Mouse (Mus musculus) ovary, postnatal 10 days (tissue): ENCODE measurements around the gene Pfkm.

Experiments
- DNase-seq: peaks from one replicate; pipeline ENCODE4 v3.0.0; 2022; ENCODE audit warnings: low spot score

The Pfkm gene

DNA sequence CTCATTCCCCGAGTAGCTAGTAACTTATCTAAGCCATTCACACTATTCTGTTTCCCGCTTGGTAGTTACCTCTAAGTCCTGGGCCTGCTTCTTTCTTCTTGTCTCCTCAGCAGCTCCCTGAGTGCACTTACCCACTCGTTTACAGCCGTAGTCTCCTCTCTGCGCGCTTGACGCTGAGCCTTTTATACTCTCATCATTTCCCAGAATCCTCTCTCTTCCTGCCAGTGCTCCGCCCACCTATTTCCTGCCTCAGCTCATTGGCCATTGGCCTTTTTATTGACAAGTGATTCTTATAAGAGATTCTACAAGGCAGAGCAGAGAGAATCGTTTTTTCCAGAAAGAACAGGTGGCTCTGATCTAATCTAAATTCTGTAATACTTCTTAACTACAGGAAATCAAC lies 6.1 kb downstream of the Pfkm start:
- no peak for DNase-seq

DNA sequence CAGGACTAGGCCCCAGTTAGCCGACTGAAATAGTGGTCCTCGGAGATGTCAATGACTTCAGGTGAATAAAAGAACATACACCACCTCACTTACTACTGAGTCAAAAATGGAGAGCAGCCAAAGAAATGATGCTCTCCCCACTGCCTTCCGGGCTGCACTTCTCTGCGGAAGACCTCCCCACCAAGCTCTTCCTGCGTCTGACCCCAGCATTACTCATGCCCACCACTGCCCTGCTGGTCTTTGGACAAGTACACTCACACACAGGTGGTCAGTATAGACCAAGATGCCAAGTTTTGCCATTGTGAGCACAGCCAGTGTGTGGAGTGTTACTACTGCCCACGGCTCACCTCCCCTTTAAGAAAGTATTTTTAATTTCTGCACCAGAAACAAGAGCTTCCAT lies 10.0 kb downstream of the Pfkm start:
- DNase-seq = no peak

DNA sequence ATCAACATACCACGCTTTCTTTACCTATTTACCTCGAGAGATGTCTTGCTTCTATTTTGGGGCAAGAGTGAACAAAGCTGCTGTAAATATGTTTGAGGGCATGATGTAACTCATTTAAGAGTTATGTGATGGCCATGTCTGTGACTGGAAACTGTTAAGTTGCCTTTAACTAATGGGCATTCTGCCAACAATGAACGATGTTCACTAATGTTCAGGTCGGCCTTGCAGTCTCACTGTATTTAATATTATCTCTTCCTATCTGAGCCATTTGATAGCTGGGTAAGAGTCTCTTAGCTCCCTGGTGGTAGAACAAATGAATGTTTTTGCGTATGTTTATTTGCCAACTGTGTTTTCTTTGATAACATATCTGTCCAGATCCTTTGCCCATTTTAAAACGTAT lies 14.1 kb downstream of the Pfkm start:
- DNase-seq = no peak

DNA sequence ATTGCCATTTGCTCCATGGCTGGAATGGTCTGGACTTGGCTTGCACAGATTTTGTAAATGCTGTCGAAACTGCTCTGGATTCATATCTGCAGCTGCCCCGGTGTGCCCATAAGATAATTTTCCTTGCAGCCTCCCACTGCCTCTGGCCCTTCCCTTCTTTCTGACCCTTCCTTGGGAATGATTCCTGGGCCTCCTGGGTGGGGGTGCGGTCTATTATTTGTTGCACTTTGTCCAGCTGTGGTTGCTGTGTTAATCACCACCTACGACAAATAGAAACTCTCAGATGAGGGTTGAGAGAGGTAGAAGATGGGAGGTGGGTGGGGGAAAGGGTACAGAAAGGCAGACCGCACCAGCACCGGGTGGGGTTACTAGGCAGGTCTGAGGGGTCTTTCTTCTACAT lies 14.8 kb downstream of the Pfkm start:
- DNase-seq = no peak

DNA sequence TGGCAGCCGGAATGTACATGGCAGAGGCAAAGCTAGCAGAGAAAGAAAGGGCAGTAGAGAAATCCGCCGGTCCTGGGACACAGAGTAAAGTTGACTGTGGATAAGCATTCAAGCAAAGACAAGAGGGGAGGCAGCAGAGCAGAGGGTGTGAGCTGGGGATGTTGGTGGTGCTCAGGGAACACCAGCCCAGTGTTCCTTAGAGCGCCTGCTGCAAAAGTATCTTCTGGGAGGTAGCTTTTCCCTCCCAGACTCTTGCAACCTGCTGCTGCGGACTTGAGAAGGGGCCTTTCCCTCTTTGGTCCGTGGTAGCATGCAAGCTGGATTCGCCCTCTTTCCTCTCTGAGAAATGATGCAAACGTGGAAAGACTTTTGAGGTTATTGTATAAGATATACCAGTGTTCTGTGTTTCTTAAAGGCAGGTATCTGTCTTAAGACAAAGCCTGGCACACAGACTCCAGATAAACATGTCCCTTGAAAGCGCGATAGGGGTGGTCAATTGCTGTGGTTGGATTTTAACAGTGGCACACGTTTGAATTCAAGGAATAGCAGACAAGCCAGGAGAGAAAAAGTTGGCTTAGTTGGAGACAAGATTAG lies 15.4 kb downstream of the Pfkm start:
- DNase-seq = no peak

DNA sequence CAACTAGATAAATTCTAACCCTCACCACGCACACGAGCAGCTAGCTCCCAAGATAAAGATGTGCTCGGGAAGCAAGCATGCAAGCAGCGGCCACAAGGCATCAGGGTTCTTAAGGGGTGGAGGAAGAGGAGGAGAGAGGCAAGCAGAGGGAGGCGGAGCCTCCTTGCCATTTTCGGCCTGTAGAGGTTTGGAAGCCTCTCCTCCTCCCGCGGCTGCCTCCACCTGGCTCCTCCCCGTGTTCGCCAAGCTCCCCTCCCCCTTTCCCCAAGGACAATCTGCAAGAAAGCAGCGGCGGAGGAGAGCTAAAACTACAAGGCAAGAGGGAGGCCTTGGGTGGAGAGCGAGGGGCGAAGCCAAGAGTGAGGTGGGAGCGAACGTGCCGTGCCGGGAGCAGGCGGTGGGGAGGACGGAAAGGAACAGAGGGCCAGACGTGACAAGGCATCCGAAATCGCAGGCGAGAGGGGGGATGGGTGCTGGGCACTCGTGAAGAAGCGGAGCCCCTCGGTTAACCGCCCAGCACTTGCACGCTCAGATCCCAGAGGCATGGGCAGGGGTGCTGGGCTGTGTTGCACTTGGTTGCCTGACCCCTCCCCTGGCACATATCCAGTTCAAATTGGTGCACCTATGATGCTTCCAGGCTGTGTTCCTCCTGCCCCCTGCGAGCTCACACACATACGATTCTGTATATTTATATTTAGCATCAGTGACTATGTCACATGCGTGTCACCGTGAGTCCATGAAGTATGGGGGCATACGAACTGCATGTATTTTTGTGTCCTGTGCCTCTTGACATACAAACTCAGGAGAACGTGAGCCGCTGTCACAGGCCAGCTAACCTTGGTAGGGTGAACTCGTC lies 16.1 kb downstream of the Pfkm start:
- DNase-seq = peak; percentile 68

- DNase-seq = no peak
Measured at GRCm38 (mm10) chr15:98111791-98112190, 19.4 kb downstream of the Pfkm start.

GRCm38 (mm10) chr15:98114098-98114851 lies 21.9 kb downstream of the Pfkm start:
- DNase-seq = no peak

GRCm38 (mm10) chr15:98114852-98115778 lies 22.7 kb downstream of the Pfkm start:
- no peak for DNase-seq

DNA sequence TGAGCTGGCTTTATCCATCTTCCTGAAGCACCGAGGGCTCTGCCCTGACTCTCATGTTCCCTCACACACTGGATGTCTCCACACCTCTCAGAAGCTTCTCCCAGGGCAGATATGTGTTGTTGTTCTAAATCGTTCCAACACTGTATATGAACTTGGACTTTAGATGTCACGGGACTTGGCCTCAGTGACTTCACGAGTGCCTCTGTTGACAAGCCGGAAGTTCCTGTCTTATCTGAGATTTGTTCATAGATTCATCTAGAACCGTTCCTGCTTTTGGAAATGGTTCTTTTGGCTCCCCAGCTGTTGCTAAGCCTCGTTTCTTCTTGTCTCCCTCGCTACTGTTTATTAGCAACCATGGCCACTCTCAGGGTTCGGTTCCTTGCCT lies 23.4 kb downstream of the Pfkm start:
- DNase-seq = no peak

DNA sequence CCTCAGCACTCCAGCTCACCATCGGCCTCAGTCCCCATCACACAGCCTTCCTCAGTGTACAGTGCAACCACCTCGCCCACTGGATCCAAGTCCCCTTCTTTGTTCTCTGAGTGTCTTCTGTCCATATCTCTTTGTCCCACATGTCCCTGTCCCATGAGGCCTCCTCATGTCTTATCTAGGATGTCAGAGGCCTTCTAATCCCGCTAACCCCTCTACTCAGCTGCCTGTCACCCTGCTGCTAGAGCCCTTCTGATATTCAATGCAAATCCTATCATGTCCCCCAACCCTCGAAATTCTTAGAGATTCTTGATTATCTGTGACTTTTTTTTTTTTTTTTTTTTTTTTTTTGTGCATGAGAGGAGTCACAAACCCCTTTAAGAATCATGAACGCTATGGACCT lies 23.9 kb downstream of the Pfkm start:
- no peak for DNase-seq

DNA sequence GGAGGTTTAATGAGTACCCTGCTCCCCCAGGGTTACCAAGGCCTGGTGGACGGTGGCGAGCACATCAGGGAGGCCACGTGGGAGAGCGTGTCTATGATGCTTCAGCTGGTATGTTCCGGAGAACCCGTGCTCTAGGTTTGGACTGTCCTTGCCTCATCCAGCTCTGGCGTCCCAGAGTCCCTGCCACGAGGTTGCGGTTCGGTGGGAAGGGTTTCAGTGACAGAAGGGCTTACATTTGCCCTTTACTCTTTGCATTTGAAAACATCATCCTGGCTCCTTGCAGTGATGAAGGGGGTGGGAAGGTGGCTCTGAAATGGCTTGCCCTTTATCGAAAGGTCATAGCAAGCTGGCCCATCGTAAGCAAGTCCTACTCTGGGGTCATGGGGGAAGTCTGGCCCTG lies 27.0 kb downstream of the Pfkm start:
- DNase-seq = no peak

GRCm38 (mm10) chr15:98120831-98121230 lies 28.4 kb downstream of the Pfkm start:
- no peak for DNase-seq

DNA sequence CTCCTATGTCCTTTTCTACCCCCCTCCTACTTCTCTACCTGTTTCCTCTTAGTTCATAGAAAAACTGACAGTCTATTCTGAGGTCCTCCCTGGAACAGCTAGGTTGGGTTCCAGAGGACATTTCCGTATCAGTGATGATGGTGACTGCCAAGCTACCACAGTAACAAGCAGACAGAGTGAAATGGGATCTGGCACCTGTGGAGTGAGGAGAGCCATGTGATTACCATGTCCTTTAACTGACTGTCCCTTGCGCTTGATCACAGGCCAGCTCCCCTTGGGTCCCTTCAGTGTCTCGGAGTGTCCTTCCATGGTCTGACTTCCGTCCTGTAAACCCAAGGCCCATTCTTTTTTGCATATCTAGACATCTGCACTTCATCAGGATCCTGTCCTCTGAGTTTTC lies 38.6 kb downstream of the Pfkm start:
- DNase-seq = no peak

GRCm38 (mm10) chr15:98131451-98131850 lies 39.1 kb downstream of the Pfkm start:
- DNase-seq = no peak

GRCm38 (mm10) chr15:98131942-98132655 lies 39.7 kb downstream of the Pfkm start:
- no peak for DNase-seq

DNA sequence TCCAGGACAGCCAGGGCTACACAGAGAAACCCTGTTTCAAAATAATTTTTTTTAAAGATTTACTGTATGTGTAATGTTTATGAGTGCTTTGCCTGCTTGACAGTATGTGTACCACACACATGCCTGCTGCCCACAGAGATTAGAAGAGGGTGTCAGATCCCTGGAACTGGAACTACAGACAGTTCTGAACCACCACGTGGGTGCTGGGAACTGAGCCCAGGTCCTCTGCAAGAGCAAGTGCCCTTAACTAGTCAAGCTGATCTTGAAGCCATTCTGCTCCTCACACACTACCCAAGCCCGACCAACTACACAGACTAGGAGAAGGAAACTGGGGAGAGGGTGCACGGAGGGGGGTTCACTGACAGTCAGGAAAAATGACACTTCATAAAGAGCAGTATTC lies 41.1 kb downstream of the Pfkm start:
- no peak for DNase-seq

DNA sequence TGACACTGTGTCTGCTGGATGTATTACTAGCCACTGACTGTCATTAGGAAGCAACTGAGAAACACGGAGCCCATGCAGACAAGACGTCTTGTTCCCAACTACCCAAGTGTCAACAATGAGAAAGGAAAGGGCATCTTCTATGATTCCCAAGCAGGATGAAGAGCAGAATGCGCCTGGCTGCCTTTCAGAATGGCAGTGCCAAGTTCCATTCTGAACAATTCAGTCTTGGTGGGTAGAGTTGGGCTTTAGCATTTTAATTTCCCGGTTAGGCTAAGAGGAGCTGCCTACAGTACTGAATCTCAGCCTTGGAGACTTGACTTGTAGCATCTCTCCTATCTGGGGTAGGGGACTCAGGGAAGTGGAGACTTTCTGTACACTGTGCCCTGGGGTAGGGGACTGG lies 41.6 kb downstream of the Pfkm start:
- DNase-seq = no peak

GRCm38 (mm10) chr15:98134666-98135065 lies 42.3 kb downstream of the Pfkm start:
- DNase-seq = no peak

DNA sequence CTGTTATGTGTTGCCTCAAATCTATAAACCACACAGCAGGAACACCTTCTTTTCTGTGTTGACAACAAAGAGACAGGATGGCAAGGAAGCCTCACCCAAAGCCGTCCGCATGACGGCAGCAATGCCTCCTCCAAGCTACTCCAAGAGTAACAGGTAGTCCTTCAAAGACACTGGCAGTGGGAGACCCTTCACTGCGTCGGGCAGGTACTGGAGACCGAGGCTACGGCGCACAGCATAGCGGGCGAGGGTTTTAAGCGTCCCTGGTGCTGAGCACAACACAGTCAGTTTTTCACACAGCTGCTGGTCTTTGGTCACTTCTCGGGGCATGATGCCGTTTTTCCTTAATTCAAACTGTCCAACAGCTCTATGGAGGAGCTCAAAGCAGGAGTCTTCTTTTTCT lies 43.3 kb downstream of the Pfkm start:
- DNase-seq = no peak

DNA sequence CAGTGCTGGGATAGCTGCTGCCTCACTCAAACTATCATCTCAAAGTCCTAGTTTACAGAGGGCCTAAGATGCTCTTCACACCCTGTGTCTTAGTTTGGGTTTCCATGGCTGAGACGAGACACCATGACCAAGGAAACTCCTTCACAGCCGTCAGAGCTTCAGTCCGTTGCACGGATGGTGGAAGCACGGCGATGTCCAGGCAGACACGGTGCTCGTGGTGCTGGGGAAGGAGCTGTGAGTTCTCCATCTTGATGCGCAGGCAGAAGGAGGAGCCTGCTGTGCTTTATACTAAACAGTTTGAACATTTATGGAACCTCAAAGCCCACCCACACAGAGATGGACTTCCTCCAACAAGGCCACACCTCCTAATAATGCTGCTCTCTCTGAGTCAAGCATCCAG lies 44.5 kb downstream of the Pfkm start:
- DNase-seq = no peak
